In genomic region chr13:42992306-42992705, GRCm38 (mm10) we compare ENCODE assay signal across 19 mouse cellular contexts.
A peak's percentile ranks its signal among the peaks of the same experiment; 100 is the strongest.
DNase-seq lines count a peak whose midpoint lies in the region; ATAC-seq lines count a peak whose summit lies in the region.
"Had no signal": no experiment of that assay in that cellular context is flagged by ENCODE, and none has a peak within 500 bp of the region (broad histone marks: within the 10 kb centered on the region; RNA-seq: fewer than 3 reads in every experiment).

No protein-coding gene starts in this region.

- H3K4me2 ChIP-seq in kidney, embryonic 16.5 days (replicated peaks; ENCODE audit: low read depth, low read length): no peak overlapping the region
- H3K4me2 ChIP-seq in midbrain, embryonic 11.5 days: no peak overlapping the region
- no peak overlapping the region for H3K4me2 ChIP-seq in forebrain, embryonic 15.5 days (replicated peaks)
- H3K4me2 ChIP-seq: heart, embryonic 11.5 days had no signal

- H3K4me1 ChIP-seq in kidney, embryonic 16.5 days (ENCODE audit: insufficient read depth, low read length): 0 out of 2 replicates have a peak, but pooled peaks cover 7% of the 10 kb centered on the region
- no peaks in the 10 kb centered on the region for H3K4me1 ChIP-seq in midbrain, embryonic 11.5 days (ENCODE audit: control insufficient read depth, insufficient read depth, low read length)
- no peaks in the 10 kb centered on the region for H3K4me1 ChIP-seq in midbrain, embryonic 10.5 days
- H3K4me1 ChIP-seq in forebrain, embryonic 15.5 days: peaks cover 13% of the 10 kb centered on the region

- DNase-seq in kidney, adult 11 months: peak; percentile 10
- peak; percentile 81 for DNase-seq in midbrain, embryonic 11.5 days (ENCODE audit: low spot score, missing footprints)
- DNase-seq in midbrain, embryonic 10.5 days (ENCODE audit: low spot score): no peak
- peak; percentile 71 for DNase-seq in retina, postnatal 1 day
- DNase-seq in adrenal gland, adult 18-20 months (ENCODE audit: low spot score in 2 of 2): no peak
- DNase-seq: cerebellum, adult 11 months; gastrocnemius, postnatal 36 days; heart, postnatal 36 days; liver, postnatal 0 days; lung, postnatal 36 days; right cerebral cortex, adult 18-20 months; thymus, adult 2 months had no signal

- H3K36me3 ChIP-seq in kidney, embryonic 16.5 days (ENCODE audit: insufficient read depth, low read length): no peaks in the 10 kb centered on the region
- no peaks in the 10 kb centered on the region; the same call in 1 of the 2 replicates for H3K36me3 ChIP-seq in midbrain, embryonic 11.5 days (ENCODE audit: control insufficient read depth, insufficient read depth, low read length)
- no peaks in the 10 kb centered on the region for H3K36me3 ChIP-seq in midbrain, embryonic 10.5 days
- H3K36me3 ChIP-seq in forebrain, embryonic 15.5 days: no peaks in the 10 kb centered on the region

- no peak overlapping the region for H3K4me3 ChIP-seq in kidney, embryonic 16.5 days (ENCODE audit: low read length)
- no peak overlapping the region for H3K4me3 ChIP-seq in midbrain, embryonic 11.5 days (ENCODE audit: low read depth, low read length)
- no peak overlapping the region for H3K4me3 ChIP-seq in midbrain, embryonic 10.5 days
- no peak overlapping the region for H3K4me3 ChIP-seq in forebrain, embryonic 15.5 days
- H3K4me3 ChIP-seq: left cerebral cortex, adult 2 months had no signal

- H3K27me3 ChIP-seq in kidney, embryonic 16.5 days (ENCODE audit: insufficient read depth, low read length): no peaks in the 10 kb centered on the region
- no peaks in the 10 kb centered on the region for H3K27me3 ChIP-seq in midbrain, embryonic 11.5 days (ENCODE audit: control insufficient read depth, insufficient read depth, low read length)
- no peaks in the 10 kb centered on the region for H3K27me3 ChIP-seq in midbrain, embryonic 10.5 days (ENCODE audit: low read depth, poor library complexity, severe bottlenecking)
- no peaks in the 10 kb centered on the region for H3K27me3 ChIP-seq in forebrain, embryonic 15.5 days
- H3K27me3 ChIP-seq: CH12.LX had no signal

- no peak overlapping the region for H3K9ac ChIP-seq in kidney, embryonic 16.5 days (replicated peaks; ENCODE audit: low read length)
- no peak overlapping the region for H3K9ac ChIP-seq in midbrain, embryonic 11.5 days (ENCODE audit: low read length)
- no peak overlapping the region for H3K9ac ChIP-seq in forebrain, embryonic 15.5 days (replicated peaks)
- H3K9ac ChIP-seq: liver, postnatal 0 days had no signal

- ATAC-seq in kidney, embryonic 16.5 days (ENCODE audit: low FRiP score, low TSS enrichment): no peak
- no peak for ATAC-seq in midbrain, embryonic 11.5 days (ENCODE audit: low FRiP score)
- peak; percentile 60 for ATAC-seq in forebrain, embryonic 15.5 days (replicated peaks)
- ATAC-seq: activated CD4-positive, CD25-positive, alpha-beta regulatory T cell, adult 4 months; intestine, embryonic 16.5 days; liver, postnatal 0 days had no signal

- no peak overlapping the region for H3K27ac ChIP-seq in kidney, embryonic 16.5 days (ENCODE audit: low read length)
- H3K27ac ChIP-seq in midbrain, embryonic 11.5 days (ENCODE audit: low read depth, low read length): no peak overlapping the region
- no peak overlapping the region for H3K27ac ChIP-seq in midbrain, embryonic 10.5 days (replicated peaks)
- no peak overlapping the region for H3K27ac ChIP-seq in forebrain, embryonic 15.5 days (replicated peaks)

- peaks cover 5% of the 10 kb centered on the region; the same call in 1 of the 2 replicates for H3K9me3 ChIP-seq in kidney, embryonic 16.5 days (ENCODE audit: low read length)
- no peaks in the 10 kb centered on the region for H3K9me3 ChIP-seq in midbrain, embryonic 11.5 days (ENCODE audit: control insufficient read depth, low read length)
- peaks cover 4% of the 10 kb centered on the region; the same call in 1 of the 2 replicates for H3K9me3 ChIP-seq in midbrain, embryonic 10.5 days (replicated peaks)
- no peaks in the 10 kb centered on the region; the same call in 1 of the 2 replicates for H3K9me3 ChIP-seq in forebrain, embryonic 15.5 days

- WGBS in kidney, embryonic 16.5 days: 76% methylated on average over 4 of the region's 4 CpGs
- 76% methylated on average over 4 of the region's 4 CpGs for WGBS in midbrain, embryonic 11.5 days
- WGBS in midbrain, embryonic 10.5 days: 84% methylated on average over 4 of the region's 4 CpGs
- 14% methylated on average over 4 of the region's 4 CpGs for WGBS in forebrain, embryonic 15.5 days

Comparison
In these comparisons a context has a peak if more than half of its experiments do, and no peak if none do; other contexts are left out.
1. DNase-seq: peak in kidney, adult 11 months (single experiment), midbrain, embryonic 11.5 days (single experiment) and retina, postnatal 1 day (single experiment); none in midbrain, embryonic 10.5 days (single experiment) and adrenal gland, adult 18-20 months (0 of 2).